Mouse (Mus musculus) kidney, postnatal 10 days (tissue): ENCODE data around the gene Gbgt1.

Experiments
- DNase-seq: peaks from one replicate; pipeline ENCODE4 v3.0.0; 2021; ENCODE audit warnings: mixed read lengths

Gene Gbgt1

DNA sequence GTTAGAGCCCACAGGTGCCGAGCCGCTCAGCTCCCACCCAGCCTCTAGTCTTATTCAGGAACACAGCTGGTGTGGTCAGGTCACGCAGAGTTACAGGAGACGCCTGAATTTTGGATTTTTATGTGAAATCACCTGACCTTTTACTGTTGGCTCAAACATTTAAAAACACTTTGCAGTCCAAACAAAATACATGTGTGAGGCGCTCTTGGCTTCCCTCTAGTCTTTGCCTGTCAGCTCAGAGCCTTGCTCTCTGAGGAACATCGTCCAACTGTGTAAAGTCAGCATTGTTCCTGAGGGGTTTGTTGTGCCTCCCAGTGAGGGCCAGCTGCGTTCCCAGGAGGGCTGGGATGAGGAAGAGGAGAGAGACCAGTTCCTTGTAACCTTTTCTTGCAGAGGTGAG is 33.6 kb downstream of the Gbgt1 start:
- no peak for DNase-seq

DNA sequence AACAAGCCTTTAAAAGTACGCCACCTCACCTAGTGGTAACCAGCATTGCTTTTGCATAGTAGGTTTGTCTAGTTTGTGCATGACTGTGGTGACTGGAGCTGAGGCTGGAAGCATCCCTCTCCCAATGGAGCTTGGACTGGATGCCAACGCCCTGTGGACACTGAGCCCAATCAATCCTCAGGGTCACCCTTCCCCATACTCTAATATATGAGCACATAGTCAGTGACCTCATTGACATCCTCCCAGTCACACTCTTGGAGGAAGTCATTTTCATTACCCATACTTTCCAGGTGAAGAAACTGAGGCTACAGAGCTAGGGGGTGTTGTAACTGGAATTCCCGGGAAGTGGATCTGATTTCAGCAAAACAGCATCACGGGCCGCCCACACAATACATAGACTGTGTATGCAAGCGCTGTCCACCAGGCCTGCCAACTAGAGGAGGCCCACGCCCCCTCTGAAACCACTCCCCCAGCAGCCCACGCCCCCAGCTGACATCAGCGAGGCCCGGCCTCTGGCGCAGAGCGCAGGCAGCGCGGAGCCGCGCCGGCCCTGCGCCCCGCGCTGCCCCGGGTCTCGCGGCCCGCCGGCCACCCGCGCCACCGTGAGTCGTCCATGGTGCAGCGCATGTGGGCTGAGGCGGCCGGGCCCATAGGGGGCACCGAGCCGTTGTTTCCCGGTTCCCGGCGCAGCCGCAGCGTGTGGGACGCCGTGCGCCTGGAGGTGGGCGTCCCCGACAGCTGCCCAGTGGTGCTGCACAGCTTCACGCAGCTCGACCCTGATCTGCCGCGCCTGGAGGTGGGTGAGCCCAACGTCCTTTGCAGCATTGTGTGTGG is 36.5 kb downstream of the Gbgt1 start:
- peak; percentile 93 for DNase-seq

DNA sequence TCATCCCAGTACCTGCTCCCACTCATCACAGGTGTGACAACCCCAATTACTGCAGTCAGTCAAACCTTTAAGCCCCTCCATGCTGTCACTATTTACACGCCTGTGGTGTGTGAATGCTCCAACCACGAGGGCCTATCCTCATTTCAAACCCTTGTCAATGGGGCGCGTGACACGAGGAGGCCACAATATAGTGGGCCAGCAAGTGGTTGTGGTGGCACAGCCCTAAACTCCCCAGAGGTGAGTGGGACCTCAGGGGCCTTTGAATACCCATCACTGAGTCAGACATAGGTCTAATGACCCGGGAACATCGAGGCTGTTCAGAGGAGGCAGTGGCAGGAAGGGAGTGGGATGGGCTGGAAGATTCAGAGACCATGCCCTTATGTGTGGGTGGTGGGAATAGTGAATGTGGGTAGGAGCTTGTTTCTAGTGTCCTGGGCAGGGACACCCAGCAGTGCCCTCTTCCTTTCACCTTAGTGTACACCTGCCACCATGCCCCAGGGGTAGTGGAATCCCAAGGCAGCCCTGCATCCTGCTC is 37.3 kb downstream of the Gbgt1 start:
- DNase-seq, result no peak

DNA sequence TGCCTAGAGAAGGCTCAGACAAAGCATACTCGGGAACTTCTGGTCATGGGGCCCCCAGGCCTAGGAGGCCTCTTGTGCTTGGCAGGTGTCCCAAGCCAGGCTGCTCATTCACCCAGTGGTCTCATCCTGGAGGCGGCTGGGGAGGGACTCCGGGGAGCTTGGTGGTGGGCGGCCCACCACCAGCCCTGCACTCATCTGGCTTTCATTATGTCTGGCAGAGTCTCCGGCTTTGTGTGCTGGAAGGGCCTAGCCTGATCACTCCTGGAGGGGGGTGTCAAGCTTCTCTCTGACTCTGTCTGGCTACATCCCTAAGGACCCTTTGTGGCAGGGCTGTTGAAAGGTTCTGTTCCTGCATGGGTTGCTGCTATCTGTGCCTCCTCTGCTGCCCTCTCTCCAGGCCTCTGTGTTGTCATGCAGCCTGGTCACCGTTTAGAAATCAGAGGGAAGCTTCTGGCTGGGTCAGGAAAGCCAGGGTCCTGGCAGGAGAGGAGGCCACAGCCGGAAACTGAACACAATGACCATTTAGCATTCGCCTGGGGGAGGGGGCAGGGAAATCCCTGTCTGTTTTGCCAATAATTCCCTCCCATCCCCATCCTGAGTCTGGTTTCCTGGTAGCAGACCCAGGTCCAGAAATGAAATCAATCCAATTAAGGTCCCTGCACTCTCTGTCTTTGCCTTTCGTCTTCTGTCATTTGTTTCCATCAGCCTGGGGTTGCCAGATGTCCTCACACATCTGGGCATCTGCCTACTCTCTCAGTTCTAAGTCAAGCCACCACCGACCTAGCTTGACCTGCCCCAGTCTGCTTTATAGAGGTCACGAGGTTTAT is 38.0 kb downstream of the Gbgt1 start:
- DNase-seq, result peak; percentile 77

DNA sequence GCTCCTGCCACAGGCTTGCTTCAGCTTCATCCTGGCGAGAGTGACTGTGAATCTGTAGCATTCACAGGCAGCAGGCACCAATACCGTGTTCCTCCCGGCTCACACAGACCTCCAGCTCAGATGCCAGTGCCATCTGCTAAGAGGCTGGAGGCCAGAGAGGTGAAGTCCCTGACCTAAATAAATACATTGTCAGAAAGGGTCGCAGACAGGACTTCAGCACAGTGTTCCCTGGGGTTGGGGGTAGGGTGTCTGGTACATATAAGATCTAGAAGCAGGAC is 38.5 kb downstream of the Gbgt1 start:
- no peak for DNase-seq

DNA sequence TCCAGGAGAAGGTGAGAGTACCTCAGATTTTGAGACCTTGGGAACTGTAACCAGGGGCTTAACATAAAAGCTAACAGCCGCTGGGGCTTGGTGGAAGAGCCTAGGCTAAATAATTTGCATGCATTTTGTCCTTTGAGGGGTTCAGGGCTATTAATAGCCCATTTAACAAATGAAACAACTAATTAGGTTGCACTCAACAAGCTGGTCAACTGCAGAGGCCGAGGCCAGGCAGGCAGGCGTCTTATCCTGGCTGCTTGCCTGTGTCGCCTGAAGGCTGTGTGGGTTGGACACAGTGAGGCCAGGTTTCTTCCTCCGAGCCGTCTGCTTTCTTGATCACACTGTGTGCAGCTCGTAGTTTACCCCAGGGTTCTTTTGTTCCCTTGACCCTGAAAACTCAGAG is 39.0 kb downstream of the Gbgt1 start:
- peak; percentile 51 for DNase-seq

DNA sequence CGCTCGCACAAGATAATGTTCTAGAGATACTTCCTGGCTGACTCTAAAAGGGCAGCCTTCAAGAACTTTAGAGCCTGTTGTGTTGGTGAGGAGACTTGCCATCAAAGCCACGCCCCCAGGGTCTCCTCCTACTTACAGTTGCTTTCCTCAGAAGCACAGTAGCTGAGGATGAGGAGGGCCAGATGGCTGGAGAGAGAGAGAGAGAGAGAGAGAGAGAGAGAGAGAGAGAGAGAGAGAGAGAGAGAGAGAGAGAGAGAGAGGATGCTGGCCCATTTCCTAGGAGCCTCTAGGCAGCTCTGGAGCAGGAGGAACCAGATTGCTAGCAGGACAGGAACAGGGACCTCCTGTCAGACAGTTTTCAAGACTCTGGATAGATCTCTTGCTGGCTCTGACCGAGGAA is 39.5 kb downstream of the Gbgt1 start:
- peak; percentile 66 for DNase-seq

DNA sequence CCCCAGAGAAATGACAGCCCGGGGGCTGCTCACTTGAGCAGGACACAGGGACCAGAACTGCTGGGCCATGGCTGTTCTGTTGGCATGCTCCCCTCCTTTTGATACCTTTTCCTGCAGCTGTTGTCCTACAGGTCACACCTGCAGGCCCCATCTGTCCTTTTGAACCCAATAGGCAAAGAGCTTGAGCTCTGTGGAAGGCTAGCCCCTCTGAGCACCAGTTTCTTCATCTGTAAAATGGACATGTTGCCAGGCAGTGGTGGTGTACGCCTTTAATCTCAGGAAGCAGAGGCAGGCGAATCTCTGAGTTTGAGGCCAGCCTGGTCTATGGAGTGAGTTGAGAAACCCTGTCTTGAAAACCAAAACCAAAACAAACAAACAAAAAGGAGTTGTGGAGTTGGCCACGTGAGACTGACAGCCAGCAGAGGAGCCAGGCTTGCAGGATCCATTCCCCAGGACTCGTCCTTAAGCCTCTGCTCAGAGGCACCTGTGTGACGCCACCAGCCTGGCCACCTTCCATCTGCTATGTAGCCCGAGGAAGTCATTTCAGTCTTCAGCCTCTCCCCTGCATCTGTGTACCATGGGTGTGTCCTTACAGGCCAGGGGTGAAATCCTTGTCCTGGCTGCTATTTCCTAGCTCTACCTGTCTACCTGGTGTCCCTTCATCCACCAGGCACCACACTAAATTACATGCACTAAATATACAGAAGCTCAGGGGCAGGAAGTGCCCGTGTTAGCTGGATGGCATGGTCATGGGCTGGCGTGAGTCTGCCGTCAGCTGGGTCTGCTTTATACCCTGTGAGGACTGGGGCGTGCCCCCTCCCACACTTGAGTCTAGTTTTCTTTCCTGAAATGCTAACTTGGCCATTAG is 40.3 kb downstream of the Gbgt1 start:
- no peak for DNase-seq

DNA sequence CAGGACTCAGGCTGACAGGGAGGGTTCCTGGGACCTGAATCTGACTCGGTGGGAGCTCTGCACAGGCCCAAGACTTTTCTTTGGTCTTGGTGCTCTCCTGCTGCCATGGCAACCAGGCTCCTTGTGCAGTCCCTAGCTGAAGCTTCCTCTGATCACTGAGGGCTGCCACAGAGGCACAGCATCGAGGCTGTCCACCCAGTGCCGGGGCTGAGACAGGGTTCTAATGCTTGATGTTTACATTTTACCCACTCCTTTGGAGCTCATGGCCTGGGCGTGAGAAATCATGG is 40.9 kb downstream of the Gbgt1 start:
- DNase-seq, result no peak

DNA sequence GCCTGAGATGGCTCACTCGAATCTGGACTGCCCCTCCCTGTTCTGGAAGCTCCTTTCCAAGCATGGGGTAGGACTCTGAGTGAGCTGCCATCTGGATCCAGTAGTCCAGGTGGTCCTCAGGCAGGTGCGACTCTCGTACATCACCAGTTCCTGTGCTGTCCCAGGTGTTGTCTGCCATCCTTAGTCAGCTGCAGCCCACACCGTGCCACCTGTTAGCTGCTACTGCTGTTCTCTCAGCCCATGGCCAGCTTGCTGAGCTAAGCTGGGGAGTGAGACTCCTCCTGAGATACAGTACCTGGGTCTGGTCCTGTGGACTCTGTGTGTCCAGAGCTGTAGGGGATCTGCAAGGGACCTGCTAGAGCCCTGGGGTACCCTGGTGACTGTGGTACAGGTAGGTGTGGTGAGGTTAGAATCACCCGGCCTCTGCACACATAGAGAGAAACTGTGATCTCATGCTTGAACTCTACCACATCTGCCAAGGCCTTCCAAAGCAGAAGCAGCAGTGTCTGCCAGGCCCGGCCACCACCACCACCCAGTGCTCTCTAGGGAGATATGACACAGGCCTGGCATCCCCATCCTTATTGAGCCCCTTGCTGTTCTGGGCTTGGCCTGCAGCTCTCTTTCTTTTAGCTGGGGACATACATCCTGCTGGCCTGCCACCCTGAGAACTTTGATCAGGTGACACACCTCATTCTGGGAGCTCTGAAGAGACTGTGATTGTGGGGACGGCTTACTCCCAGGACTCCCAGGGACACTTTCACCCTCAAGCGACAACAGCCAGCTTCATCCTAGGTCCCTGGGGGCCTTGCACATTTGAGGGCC is 41.5 kb downstream of the Gbgt1 start:
- DNase-seq, result no peak

DNA sequence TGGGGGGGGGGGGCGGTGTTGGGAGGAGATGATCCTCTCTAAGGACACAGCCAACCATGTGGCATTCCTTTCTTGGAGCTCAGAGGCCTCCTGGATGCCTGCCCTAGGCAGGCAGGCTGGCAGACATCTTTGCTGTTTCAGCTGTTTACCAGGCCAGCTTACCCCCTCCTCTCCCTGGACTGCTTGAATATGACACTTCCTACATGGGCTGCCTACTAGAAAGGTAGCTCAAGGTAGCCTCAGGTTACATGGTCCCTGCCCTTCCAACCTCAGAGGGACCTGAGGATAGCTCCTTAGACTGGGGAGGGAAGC is 42.1 kb downstream of the Gbgt1 start:
- DNase-seq, result no peak

DNA sequence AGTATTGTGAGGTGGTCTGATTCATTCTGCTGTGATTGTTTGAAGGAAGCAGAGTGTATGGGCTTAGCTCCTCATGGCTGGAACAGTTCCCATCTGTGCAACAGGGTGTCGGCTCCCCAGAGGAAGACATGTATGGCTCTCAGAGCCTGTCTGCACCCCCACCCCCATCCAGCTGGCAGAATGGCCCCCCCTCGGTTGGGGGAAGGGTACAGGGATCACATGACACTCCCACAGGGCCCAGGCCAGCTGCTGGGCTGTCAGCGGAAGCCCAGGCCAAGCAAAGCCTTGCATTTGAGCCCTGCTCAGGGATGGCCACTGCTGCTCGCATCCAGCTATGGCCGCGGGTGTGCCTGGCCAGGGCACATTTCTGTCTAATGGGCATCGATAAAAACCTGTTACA is 42.5 kb downstream of the Gbgt1 start:
- DNase-seq, result peak; percentile 85

DNA sequence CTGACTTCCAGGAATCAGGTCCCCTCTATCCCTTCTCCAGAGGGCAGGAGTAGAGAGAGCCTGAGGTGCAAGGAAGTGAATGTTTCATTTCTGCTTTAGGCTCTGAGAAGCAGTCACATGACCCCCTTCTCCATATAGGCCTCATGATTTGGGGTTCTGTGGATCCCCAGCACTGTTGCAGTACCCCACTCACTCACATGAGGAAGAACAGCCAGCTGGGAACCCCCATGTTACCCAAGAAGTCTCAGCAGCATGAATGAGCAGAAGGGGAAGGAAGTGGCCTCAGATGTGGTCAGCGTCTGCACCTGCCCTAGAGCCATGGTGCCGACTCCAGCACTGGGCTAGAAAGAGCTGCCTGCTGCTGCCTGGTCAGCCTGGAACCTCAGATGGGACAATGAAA is 43.3 kb downstream of the Gbgt1 start:
- DNase-seq, result no peak

DNA sequence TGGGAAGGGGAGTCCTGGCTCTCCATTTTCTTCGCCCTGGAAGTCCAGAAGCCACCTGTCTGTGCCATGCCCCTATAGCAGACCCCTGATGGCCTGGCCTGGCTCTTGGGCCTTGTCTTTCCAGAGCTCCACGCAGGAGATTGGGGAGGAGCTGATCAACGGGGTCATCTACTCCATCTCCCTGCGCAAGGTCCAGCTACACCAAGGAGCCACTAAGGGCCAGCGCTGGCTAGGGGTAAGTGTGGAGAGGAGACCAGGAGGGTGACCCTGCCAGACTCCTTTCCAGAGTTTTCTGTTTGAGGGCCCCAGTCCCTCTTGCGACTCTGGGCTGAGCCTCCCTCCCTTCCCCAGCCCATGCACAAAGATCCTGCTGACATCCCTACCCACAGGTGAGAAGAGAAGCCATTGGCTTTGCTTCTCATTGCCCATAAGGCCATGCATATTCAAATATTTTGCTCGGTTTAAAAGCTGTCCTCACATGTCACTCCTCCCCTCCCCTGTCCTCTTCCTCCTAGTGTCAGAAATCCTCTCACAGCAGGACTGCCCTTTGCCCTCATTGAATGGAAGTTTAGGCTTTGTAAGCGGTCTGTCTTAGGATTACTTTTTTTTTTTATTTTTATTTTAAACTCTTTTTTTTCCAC is 44.0 kb downstream of the Gbgt1 start:
- DNase-seq, result no peak

DNA sequence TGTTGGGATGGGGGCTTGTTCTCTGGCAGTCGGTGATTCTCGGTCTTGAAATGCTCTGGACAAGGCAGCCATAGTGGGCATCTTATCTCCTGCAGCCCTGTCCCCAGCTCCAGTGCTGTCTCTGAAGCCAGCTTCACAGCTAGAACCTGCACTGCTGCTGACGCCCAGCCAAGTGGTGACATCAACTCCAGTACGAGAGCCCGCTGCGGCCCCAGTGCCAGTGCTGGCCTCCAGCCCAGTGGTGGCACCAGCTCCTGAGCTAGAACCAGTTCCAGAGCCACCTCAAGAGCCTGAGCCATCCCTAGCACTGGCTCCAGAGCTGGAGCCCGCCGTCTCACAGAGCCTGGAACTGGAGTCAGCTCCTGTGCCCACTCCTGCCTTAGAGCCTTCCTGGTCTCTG is 47.2 kb downstream of the Gbgt1 start:
- no peak for DNase-seq

DNA sequence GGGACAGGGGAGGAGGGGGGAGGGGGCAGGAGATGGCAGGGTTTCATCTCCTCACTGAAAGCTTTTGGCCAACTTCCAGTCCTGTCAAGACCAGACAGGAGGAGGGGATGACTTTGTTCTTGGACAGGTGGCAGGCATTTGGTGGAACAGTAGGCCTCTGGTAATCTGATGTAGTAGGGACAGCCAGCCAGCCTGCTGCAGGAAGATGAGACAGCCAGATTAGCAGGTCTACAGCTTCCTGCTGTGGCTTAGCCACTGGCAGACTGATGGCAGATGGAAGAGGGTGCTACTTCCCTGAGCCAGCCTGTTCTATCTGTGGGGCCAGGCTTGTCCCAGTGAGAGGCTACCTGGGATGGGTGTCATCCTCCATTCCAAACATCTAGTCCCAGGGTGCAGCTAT is 49.3 kb downstream of the Gbgt1 start:
- DNase-seq, result no peak

DNA sequence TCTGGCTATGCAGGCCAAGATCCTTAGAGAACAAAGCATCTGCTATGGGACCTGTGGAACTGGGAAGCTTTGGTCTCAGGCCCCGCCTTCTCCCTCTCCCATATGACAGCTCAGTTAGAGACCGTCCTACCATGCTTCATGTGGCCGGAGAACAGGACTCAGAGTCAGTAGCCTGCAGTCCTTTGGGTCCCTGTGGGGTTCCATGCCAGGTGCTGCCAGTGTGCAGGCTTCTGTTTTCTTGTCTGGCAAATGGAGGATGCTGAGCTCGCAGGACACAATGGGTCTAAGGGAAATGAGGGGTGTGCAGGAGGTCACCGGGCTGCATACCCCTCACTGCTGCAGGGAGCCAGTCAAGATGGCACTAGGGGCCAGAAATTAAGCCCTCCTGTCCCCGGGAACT is 49.9 kb downstream of the Gbgt1 start:
- DNase-seq, result no peak

DNA sequence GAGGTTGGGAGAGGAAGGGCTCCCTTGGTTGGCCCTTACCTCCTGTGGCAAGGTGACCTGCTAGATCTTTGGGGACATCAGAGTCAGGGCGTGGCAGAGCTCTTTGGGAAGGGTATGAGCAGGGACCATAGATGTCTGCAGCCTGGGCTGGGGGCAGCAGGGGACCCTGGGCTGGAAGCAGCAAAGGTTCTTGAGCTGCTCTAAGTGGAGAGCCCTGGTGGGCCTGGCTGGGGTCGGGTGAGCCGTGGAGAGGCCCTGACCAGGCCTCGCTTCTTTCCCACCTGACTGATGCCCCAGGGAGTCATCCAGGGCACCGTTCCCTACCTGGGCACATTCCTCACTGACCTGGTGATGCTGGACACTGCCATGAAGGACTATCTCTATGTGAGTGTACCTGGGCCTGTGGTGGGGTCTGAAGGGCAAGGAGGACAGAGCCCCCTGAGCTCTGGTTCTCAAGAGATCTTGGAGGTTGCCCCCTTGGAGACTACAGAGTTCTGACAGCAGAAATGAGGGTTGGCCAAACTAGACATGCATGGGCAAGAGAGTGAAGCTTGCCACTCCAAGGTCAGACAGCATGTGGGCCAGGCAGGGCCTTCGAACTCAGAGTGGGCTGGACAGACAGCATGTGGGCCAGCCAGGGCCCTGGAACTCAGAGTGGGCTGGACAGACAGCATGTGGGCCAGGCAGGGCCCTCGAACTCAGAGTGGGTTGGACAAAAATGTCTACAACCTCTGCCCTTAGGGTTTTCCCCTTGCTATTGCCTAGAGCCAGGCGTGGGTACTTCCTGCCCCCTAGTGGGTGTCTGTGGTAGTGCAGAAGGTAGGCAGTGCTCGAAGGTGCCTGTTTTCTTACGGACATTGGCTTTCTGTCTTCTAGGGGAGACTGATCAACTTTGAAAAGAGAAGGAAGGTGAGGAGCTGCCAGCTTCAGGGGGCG is 50.8 kb downstream of the Gbgt1 start:
- peak; percentile 92 for DNase-seq

DNA sequence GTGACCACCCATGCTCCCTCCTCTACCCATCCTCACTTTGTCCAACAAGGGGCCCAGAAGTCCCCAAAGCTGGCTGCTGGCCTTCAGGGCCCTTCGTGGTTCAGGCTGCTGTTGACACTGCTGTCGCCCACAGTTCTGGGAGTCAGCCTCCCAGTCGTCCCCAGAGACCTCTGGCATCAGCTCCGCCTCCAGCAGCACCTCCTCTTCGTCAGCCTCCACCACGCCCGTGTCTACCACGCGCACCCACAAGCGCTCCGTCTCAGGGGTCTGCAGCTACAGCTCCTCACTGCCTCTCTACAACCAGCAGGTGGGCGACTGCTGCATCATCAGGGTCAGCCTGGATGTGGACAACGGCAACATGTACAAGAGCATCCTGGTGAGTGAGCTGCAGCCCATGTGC is 52.5 kb downstream of the Gbgt1 start:
- DNase-seq, result no peak

DNA sequence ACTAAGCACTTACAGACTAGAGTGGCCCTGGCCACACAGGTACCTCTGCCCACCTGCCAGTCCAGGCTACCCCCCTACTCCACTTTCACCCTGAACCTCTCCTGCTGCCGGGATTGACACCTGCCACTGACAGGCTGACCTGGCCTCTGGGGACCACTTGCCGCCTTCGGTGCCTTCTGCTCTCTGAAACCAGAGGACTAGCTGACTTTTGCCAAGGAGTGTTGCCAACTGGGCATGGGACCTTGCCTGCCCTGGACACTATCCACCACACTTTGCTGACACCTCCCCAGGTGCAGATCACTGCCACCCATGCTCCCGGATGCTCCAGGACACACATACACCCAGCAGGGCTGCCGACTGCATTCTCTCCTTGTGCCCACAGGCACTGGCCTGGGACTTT is 55.6 kb downstream of the Gbgt1 start:
- no peak for DNase-seq
